Mouse (Mus musculus): ENCODE data around the gene Col11a2. TPM values are rescaled to one million over a fixed set of nuclear protein-coding genes. Genes with fewer than 3 reads are reported as not detected.

The Col11a2 gene
- polyA plus RNA-seq, 1 experiment, result 0.39 TPM

DNA sequence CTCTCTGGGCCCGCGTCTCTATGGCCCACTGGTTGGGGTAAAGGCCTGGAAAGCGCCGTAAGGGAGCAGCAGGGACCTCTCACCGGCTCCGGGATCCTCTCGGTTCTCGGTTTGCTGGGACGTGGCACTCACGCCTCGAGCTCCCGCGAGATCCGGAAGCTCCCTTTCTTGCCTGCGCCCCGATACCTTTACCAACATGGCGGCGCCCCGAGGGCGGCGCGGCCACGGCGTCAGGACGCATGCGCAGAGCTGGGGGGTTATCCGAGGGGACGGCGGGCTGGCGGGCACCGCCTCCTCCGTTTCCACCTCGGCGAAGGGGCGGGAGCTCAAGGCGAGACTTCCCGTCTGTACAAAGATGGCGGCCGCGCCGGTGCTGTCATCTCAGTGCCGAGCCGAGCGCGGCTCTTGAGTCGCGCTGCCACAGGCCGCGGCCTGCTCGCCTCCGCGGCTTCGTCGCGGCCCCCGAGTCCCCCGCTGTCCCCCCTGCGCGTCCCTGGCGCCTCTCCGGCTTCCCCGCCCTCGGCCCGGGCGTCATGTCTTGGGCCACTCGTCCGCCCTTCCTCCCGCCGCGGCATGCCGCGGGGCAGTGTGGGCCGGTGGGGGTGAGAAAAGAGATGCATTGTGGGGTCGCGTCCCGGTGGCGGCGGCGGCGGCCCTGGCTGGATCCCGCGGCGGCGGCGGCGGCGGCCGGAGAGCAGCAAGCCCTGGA is 7.6 kb upstream of the Col11a2 start, which contains the start of the genes Slc39a7 and Rxrb:
Slc39a7 (minus strand) TSS at position 218 of the 709 bp plus-strand sequence.
Rxrb (plus strand) TSS at position 348 of the 709 bp plus-strand sequence.
- H3K27ac ChIP-seq (ENCODE audit: insufficient read depth, low read depth, low read length), result peak within 1 kb of the TSS; percentile 86
- H3K36me3 ChIP-seq (ENCODE audit: control insufficient read depth, insufficient read depth, low read length), result no peaks in the 10 kb centered on the region
- DNase-seq, result peak; percentile 98
- H3K27me3 ChIP-seq (replicated peaks; ENCODE audit: control insufficient read depth, insufficient read depth, low read length), result no peaks in the 10 kb centered on the region
- WGBS, result under 1% methylated on average over 86 of the region's 88 CpGs
- H3K4me1 ChIP-seq (ENCODE audit: control insufficient read depth, insufficient read depth, low read length), result peaks cover 25% of the 10 kb centered on the region
- peak within 1 kb of the TSS; percentile 88 for H3K4me3 ChIP-seq (ENCODE audit: insufficient read depth, low read depth, low read length)
- TF ChIP-seq POLR2A (IDR thresholded peaks at IDR 0.05; ENCODE audit: low read depth, low read length) (no peak), CTCF (conservative IDR thresholded peaks at IDR 0.05; ENCODE audit: insufficient read depth, insufficient read length, low read depth, low read length) (no peak)

DNA sequence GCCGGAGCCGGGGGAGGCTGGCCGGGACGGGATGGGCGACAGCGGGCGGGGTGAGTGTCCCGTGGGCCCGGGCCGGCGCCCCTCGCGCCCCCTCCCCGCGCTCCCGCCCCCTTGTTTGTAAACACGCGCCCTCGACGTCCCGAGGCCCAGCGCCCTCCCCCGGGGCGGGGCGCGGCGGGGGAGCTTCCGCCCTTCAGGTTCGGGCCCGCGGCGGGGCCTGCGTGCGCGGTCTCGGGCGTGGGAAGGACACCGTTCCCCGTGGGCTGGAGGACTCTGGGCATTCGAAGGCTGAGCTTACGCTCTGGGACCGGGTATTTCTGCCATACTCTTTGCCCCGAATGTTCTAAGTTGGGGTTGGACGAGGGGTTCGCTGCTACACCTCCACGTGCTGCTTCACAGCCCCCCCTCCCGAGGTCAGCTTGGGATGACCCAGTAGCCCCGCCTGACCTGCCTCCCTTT is 7.0 kb upstream of the Col11a2 start:
- Histone ChIP-seq H3K27me3 (replicated peaks; ENCODE audit: control insufficient read depth, insufficient read depth, low read length) (no peaks in the 10 kb centered on the region), H3K36me3 (ENCODE audit: control insufficient read depth, insufficient read depth, low read length) (no peaks in the 10 kb centered on the region), H3K4me3 (ENCODE audit: insufficient read depth, low read depth, low read length) (peak overlapping the region; percentile 84), H3K27ac (ENCODE audit: insufficient read depth, low read depth, low read length) (peak overlapping the region; percentile 86), H3K4me1 (ENCODE audit: control insufficient read depth, insufficient read depth, low read length) (peaks cover 19% of the 10 kb centered on the region)
- DNase-seq, result peak; percentile 79
- under 1% methylated on average over 47 of the region's 48 CpGs for WGBS
- TF ChIP-seq POLR2A (IDR thresholded peaks at IDR 0.05; ENCODE audit: low read depth, low read length), result no peak
- TF ChIP-seq CTCF (conservative IDR thresholded peaks at IDR 0.05; ENCODE audit: insufficient read depth, insufficient read length, low read depth, low read length), result no peak

- H3K27me3 ChIP-seq (replicated peaks; ENCODE audit: control insufficient read depth, insufficient read depth, low read length), result no peaks in the 10 kb centered on the region
- TF ChIP-seq POLR2A (IDR thresholded peaks at IDR 0.05; ENCODE audit: low read depth, low read length), result no peak
- no peak for TF ChIP-seq CTCF (conservative IDR thresholded peaks at IDR 0.05; ENCODE audit: insufficient read depth, insufficient read length, low read depth, low read length)
- peak; percentile 11 for DNase-seq
- H3K4me3 ChIP-seq (ENCODE audit: insufficient read depth, low read depth, low read length), result peak overlapping the region; percentile 84
- 29% methylated on average over 9 of the region's 9 CpGs for WGBS
- peaks cover 16% of the 10 kb centered on the region for H3K4me1 ChIP-seq (ENCODE audit: control insufficient read depth, insufficient read depth, low read length)
- peaks cover 2% of the 10 kb centered on the region; the same call in 1 of the 2 replicates for H3K36me3 ChIP-seq (ENCODE audit: control insufficient read depth, insufficient read depth, low read length)
- peak overlapping the region; percentile 78; the same call in 1 of the 2 replicates for H3K27ac ChIP-seq (ENCODE audit: insufficient read depth, low read depth, low read length)
Observed at GRCm38 (mm10) chr17:34032806-34033205, 6.4 kb upstream of the Col11a2 start.

DNA sequence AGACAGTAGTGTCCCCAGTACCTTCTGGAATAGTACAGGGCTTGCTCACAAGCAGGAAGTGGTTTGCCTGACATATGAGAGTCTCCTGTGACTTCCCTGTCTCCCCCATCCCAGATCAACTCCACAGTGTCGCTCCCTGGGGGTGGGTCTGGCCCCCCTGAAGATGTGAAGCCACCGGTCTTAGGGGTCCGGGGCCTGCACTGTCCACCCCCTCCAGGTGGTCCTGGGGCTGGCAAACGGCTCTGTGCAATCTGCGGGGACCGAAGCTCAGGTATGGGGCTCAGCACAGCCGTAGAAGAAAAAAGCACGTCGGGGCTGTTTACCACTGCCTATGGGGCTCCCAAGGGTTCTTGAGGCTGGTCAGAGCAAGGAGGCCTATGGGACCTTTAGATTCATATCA is 5.8 kb upstream of the Col11a2 start:
- TF ChIP-seq POLR2A (IDR thresholded peaks at IDR 0.05; ENCODE audit: low read depth, low read length) (no peak), CTCF (conservative IDR thresholded peaks at IDR 0.05; ENCODE audit: insufficient read depth, insufficient read length, low read depth, low read length) (no peak)
- Histone ChIP-seq H3K4me3 (ENCODE audit: insufficient read depth, low read depth, low read length) (no peak overlapping the region), H3K27ac (ENCODE audit: insufficient read depth, low read depth, low read length) (no peak overlapping the region), H3K27me3 (replicated peaks; ENCODE audit: control insufficient read depth, insufficient read depth, low read length) (no peaks in the 10 kb centered on the region), H3K36me3 (ENCODE audit: control insufficient read depth, insufficient read depth, low read length) (peaks cover 2% of the 10 kb centered on the region; the same call in 1 of the 2 replicates), H3K4me1 (ENCODE audit: control insufficient read depth, insufficient read depth, low read length) (peaks cover 16% of the 10 kb centered on the region)
- 91% methylated on average over 9 of the region's 9 CpGs for WGBS
- DNase-seq, result no peak

GRCm38 (mm10) chr17:34034064-34034463 is 5.2 kb upstream of the Col11a2 start:
- H3K4me3 ChIP-seq (ENCODE audit: insufficient read depth, low read depth, low read length), result no peak overlapping the region
- peak; percentile 68 for DNase-seq
- H3K27ac ChIP-seq (ENCODE audit: insufficient read depth, low read depth, low read length), result no peak overlapping the region
- WGBS, result 81% methylated on average over 10 of the region's 10 CpGs
- TF ChIP-seq POLR2A (IDR thresholded peaks at IDR 0.05; ENCODE audit: low read depth, low read length), result no peak
- TF ChIP-seq CTCF (conservative IDR thresholded peaks at IDR 0.05; ENCODE audit: insufficient read depth, insufficient read length, low read depth, low read length), result peak; percentile 66
- no peaks in the 10 kb centered on the region for H3K27me3 ChIP-seq (replicated peaks; ENCODE audit: control insufficient read depth, insufficient read depth, low read length)
- peaks cover 16% of the 10 kb centered on the region for H3K4me1 ChIP-seq (ENCODE audit: control insufficient read depth, insufficient read depth, low read length)
- peaks cover 2% of the 10 kb centered on the region; the same call in 1 of the 2 replicates for H3K36me3 ChIP-seq (ENCODE audit: control insufficient read depth, insufficient read depth, low read length)

- no peak for TF ChIP-seq POLR2A (IDR thresholded peaks at IDR 0.05; ENCODE audit: low read depth, low read length)
- TF ChIP-seq CTCF (conservative IDR thresholded peaks at IDR 0.05; ENCODE audit: insufficient read depth, insufficient read length, low read depth, low read length), result no peak
- WGBS, result 89% methylated on average over 9 of the region's 9 CpGs
Observed at GRCm38 (mm10) chr17:34035517-34035916, 3.7 kb upstream of the Col11a2 start.

GRCm38 (mm10) chr17:34036647-34037046 is 2.6 kb upstream of the Col11a2 start:
- TF ChIP-seq CTCF (conservative IDR thresholded peaks at IDR 0.05; ENCODE audit: insufficient read depth, insufficient read length, low read depth, low read length) (no peak), POLR2A (IDR thresholded peaks at IDR 0.05; ENCODE audit: low read depth, low read length) (no peak)
- Histone ChIP-seq H3K4me3 (ENCODE audit: insufficient read depth, low read depth, low read length) (no peak overlapping the region), H3K27me3 (replicated peaks; ENCODE audit: control insufficient read depth, insufficient read depth, low read length) (no peaks in the 10 kb centered on the region), H3K36me3 (ENCODE audit: control insufficient read depth, insufficient read depth, low read length) (peaks cover 2% of the 10 kb centered on the region; the same call in 1 of the 2 replicates), H3K27ac (ENCODE audit: insufficient read depth, low read depth, low read length) (no peak overlapping the region), H3K4me1 (ENCODE audit: control insufficient read depth, insufficient read depth, low read length) (peaks cover 7% of the 10 kb centered on the region)
- WGBS, result 60% methylated on average over 10 of the region's 10 CpGs
- DNase-seq, result peak; percentile 85

More at GRCm38 (mm10) chr17:34035517-34035916, 3.7 kb upstream of the Col11a2 start:
- peaks cover 2% of the 10 kb centered on the region; the same call in 1 of the 2 replicates for H3K36me3 ChIP-seq (ENCODE audit: control insufficient read depth, insufficient read depth, low read length)
- H3K27me3 ChIP-seq (replicated peaks; ENCODE audit: control insufficient read depth, insufficient read depth, low read length), result no peaks in the 10 kb centered on the region
- no peak overlapping the region for H3K4me3 ChIP-seq (ENCODE audit: insufficient read depth, low read depth, low read length)
- H3K27ac ChIP-seq (ENCODE audit: insufficient read depth, low read depth, low read length), result no peak overlapping the region
- DNase-seq, result no peak
- H3K4me1 ChIP-seq (ENCODE audit: control insufficient read depth, insufficient read depth, low read length), result peaks cover 10% of the 10 kb centered on the region
